Mouse (Mus musculus): ENCODE measurements at regions not wholly inside any gene's neighbourhood (a gene's known extent, or its start where the extent isn't known, plus 50 kb on each side); places are given as distances from the start of the nearest gene placed in this dataset.

DNA sequence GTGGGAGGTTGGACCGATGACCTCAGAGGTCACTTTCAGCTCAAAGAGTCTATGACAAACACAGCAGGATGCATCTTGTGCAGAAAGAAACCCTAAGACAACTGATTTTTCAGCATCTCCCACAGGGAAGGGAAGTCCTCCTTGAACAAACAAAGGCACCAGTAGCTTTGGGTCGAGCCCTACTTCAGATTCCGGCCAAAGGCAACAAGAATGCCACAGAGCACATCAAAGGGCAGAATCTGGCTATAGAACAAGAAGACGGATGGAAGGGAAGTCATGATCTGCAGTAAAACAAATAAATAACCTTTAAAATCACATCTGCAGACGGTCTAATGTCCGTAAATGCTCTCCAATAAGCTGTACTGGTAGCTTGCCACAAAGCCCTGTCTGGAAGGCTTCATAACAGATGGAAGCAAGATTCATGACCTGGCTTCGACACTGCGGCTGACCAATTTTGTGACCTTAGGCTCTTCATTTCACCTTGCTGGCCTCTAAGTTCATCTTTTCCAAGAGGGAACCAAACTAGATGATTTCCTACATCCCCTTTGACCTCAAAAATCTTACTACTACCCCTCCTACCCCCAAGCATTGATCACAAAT lies 630.4 kb upstream of the A1bg start:
- 45% methylated on average over 8 of the region's 8 CpGs for WGBS
- Histone ChIP-seq H3K4me3 (replicated peaks) (no peak overlapping the region), H3K4me1 (replicated peaks) (no peaks in the 10 kb centered on the region), H3K4me2 (replicated peaks) (no peak overlapping the region), H3K36me3 (no peaks in the 10 kb centered on the region), H3K27me3 (no peaks in the 10 kb centered on the region), H3K9me3 (no peaks in the 10 kb centered on the region), H3K27ac (no peak overlapping the region), H3K9ac (replicated peaks) (no peak overlapping the region)
- no peak for ATAC-seq

DNA sequence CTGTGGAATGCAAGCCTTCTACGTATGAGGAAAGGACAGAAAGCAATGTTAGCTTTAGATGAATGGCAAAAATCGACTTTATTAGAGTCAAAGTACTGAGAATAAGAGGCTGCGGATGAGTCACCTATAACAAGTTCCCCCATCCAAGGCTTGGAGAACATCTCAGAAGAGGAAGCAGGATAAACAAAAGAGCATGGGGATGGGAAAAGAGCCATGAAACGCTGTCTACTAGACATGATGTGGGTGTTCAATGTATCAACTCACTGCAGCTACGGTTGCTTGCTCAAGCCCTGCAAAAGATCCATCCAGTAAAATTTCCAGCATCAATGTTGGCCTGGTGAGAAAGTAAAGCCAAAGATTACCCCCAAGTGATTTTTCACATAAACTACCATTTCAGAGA lies 628.4 kb upstream of the A1bg start:
- no peak overlapping the region for H3K27ac ChIP-seq
- WGBS: 86% methylated on average over 5 of the region's 5 CpGs
- no peak for ATAC-seq

DNA sequence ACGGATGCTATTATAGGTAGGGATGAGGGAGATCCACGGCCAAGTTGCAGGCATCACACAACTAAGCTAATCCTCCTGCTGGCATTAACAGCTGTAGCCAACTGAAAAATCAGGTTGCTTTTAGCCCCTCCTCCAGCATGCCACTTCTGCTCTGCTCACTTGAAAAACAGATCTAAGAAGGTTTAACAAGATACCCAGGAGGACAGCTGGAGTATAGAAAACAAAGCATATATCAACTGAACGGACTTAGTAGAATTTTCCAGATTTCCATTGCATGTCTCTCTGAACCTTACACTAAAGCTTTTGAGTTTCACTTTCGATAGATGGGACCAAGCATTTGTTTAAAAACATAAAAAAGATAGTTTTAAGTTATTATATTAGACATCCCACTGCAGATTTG lies 625.6 kb upstream of the A1bg start:
- Histone ChIP-seq H3K9me3 (no peaks in the 10 kb centered on the region), H3K4me2 (replicated peaks) (no peak overlapping the region), H3K27me3 (no peaks in the 10 kb centered on the region), H3K4me1 (replicated peaks) (no peaks in the 10 kb centered on the region), H3K27ac (no peak overlapping the region), H3K36me3 (no peaks in the 10 kb centered on the region), H3K4me3 (replicated peaks) (no peak overlapping the region), H3K9ac (replicated peaks) (no peak overlapping the region)
- 69% methylated on average over 4 of the region's 4 CpGs for WGBS
- no peak for ATAC-seq

More for the DNA sequence above, 628.4 kb upstream of the A1bg start:
- Histone ChIP-seq H3K9ac (replicated peaks) (no peak overlapping the region), H3K4me3 (replicated peaks) (no peak overlapping the region), H3K27me3 (no peaks in the 10 kb centered on the region), H3K4me1 (replicated peaks) (no peaks in the 10 kb centered on the region), H3K36me3 (no peaks in the 10 kb centered on the region), H3K9me3 (no peaks in the 10 kb centered on the region), H3K4me2 (replicated peaks) (no peak overlapping the region)

DNA sequence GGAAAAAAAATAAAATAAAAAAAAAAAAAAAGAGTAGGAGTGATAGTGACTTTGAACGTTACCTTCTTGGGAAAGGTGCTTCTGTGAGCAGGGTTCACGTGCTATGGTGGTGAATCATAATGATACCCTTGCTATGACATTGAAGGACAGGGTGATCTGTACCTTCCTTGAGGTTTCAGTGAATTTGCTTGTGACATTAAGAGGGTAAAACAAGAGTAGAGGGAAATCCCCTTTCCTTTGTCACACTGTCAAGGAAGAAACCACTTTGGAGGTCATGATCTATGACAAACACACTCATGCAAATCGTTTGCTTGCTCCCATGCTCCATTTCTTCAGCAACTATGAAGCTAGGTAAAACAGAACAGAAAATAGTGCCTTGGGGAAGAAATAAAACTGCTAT lies 623.8 kb upstream of the A1bg start:
- no peaks in the 10 kb centered on the region for H3K27me3 ChIP-seq
- H3K36me3 ChIP-seq: no peaks in the 10 kb centered on the region
- no peak overlapping the region for H3K4me3 ChIP-seq (replicated peaks)
- WGBS: 88% methylated on average over 3 of the region's 3 CpGs
- peaks cover 1% of the 10 kb centered on the region; the same call in 1 of the 2 replicates for H3K4me1 ChIP-seq (replicated peaks)
- H3K9ac ChIP-seq (replicated peaks): no peak overlapping the region
- no peak overlapping the region for H3K27ac ChIP-seq
- no peaks in the 10 kb centered on the region for H3K9me3 ChIP-seq
- ATAC-seq: no peak
- no peak overlapping the region for H3K4me2 ChIP-seq (replicated peaks)

DNA sequence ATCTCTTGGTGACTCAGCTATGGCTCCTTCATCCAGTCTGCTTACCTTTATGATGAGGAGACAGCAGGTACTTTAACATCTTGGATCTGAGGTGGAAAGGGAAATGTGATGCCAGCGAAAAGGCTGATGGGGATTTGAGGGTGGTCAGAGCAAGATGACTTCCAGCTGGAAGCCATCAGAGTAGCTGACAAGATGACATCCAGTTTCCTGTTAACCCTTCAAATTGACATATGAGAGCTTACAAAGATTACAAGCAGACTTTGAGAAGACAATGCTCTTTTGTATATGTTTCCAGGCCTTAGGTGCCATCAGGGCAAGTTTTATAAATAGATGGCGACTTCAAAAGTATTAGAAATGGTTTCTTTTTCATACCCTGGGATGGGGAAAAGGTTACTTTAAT lies 621.3 kb upstream of the A1bg start:
- Histone ChIP-seq H3K4me1 (replicated peaks) (peaks cover 3% of the 10 kb centered on the region; the same call in 1 of the 2 replicates), H3K27ac (no peak overlapping the region), H3K4me2 (replicated peaks) (no peak overlapping the region), H3K27me3 (no peaks in the 10 kb centered on the region), H3K9ac (replicated peaks) (no peak overlapping the region), H3K9me3 (no peaks in the 10 kb centered on the region), H3K36me3 (no peaks in the 10 kb centered on the region), H3K4me3 (replicated peaks) (no peak overlapping the region)
- WGBS: 85% methylated on average over 2 of the region's 2 CpGs
- no peak for ATAC-seq

DNA sequence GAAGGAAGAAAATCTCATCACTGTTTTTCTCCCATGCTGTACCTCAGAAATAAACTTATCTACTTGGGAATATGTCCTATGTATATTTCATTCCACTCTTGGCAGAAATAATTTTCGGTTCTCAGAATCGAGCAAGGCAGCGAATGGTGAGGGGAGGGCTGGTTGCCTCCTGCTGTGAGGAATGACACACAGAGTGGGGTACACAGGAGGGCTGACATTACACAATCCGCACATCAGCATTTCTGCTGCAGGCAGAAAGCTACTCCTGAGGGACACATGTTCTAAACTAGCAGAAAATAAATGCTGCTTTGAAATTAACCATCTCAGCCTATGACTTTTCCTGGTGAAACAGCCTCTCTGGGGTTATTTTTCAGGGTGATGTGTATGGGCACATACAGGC lies 618.8 kb upstream of the A1bg start:
- H3K4me1 ChIP-seq (replicated peaks): peaks cover 3% of the 10 kb centered on the region; the same call in 1 of the 2 replicates
- no peak for ATAC-seq
- H3K27me3 ChIP-seq: no peaks in the 10 kb centered on the region
- H3K36me3 ChIP-seq: no peaks in the 10 kb centered on the region
- H3K27ac ChIP-seq: no peak overlapping the region
- no peak overlapping the region for H3K4me2 ChIP-seq (replicated peaks)
- WGBS: 52% methylated on average over 4 of the region's 4 CpGs
- no peak overlapping the region for H3K9ac ChIP-seq (replicated peaks)
- H3K4me3 ChIP-seq (replicated peaks): no peak overlapping the region
- H3K9me3 ChIP-seq: no peaks in the 10 kb centered on the region

DNA sequence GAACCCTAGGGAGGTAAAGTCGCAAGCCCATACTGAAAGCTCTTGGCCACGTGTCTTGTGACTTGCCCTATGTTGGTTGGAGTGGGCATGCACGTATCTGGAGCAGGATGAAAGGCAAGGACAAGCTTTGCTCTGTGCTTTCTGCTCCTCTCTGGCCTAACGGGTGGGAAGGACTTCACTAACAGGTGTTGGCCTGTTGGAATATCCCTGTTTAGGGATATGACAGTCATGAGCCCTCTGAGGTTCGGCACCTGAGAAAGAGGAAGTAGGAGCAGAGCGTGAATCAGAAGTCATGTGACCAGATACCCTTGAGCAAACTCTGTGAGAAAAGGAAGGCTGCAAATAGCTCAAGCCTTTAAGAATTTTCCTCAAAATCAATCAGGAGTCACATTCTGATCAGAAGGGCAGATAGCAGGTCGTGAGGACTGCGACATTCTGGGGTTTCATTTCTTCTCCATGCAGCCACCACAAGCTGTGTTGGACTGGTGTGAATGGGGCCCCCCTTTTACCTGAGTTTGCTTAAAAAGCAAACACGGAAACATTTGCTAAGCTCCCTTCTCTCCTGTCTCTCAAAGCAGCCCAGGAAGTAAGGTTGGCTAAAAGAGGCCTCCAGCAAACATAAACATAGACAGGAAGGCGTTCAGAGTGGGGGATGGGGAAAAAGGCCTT lies 618.1 kb upstream of the A1bg start:
- ATAC-seq: no peak
- WGBS: 83% methylated on average over 10 of the region's 10 CpGs
- H3K4me2 ChIP-seq (replicated peaks): no peak overlapping the region

DNA sequence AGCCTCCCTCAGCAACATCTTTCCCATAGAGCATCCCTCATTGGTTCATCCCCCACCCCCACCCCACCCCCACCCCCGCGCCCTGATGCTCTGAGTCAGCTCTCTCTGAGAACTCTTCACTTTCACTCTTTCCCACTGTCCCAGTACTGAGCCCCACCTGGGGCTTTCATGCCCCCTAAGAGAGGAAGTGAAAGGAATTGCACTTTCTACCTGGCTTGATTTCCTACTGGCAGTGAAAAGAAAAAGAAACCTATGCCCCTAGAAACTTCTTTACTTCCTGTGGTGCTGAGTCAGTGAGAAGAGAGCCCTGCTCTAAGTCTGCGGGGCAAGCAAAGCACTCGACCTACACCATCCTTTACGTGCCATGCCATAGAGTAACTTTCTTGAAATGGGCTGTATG lies 616.1 kb upstream of the A1bg start:
- H3K9me3 ChIP-seq: no peaks in the 10 kb centered on the region
- H3K27ac ChIP-seq: no peak overlapping the region
- H3K4me3 ChIP-seq (replicated peaks): no peak overlapping the region
- peaks cover 17% of the 10 kb centered on the region for H3K4me1 ChIP-seq (replicated peaks)
- no peak overlapping the region for H3K4me2 ChIP-seq (replicated peaks)
- no peaks in the 10 kb centered on the region for H3K36me3 ChIP-seq
- ATAC-seq: no peak
- no peak overlapping the region for H3K9ac ChIP-seq (replicated peaks)
- no peaks in the 10 kb centered on the region for H3K27me3 ChIP-seq
- 60% methylated on average over 5 of the region's 5 CpGs for WGBS

More for the DNA sequence above, 618.1 kb upstream of the A1bg start:
- Histone ChIP-seq H3K9me3 (no peaks in the 10 kb centered on the region), H3K36me3 (no peaks in the 10 kb centered on the region), H3K4me1 (replicated peaks) (peaks cover 8% of the 10 kb centered on the region), H3K9ac (replicated peaks) (no peak overlapping the region), H3K4me3 (replicated peaks) (no peak overlapping the region), H3K27ac (no peak overlapping the region), H3K27me3 (no peaks in the 10 kb centered on the region)

DNA sequence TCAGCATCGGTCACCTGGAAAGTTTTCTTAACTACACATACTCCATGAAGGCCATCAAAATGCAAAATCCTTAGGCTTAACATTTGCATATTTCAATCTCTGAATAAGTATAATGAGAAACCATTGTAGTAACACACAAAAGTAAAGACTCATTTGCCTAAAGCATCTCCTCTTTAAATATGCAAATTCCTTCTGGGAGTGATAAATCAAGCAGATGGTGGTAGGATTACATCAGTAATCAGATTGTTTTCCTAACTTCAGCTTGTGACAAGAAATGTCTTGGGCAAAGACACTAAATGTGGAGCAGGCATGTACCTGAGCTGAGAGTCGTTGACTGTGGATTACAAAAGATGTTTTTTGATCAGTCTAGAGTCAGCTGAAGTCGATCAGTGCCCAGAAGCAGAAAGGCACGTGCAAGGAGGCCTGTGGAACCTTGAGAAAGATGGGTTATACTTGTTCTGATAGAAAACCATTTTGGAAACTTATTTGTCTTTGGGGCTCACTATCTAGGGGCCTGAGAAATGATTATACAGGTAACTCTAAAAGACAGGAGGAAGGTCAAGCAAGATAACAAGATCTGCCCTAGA lies 615.5 kb upstream of the A1bg start:
- H3K9me3 ChIP-seq: no peaks in the 10 kb centered on the region
- H3K4me3 ChIP-seq (replicated peaks): no peak overlapping the region
- 40% methylated on average over 4 of the region's 4 CpGs for WGBS
- H3K4me2 ChIP-seq (replicated peaks): no peak overlapping the region
- peaks cover 17% of the 10 kb centered on the region for H3K4me1 ChIP-seq (replicated peaks)
- H3K9ac ChIP-seq (replicated peaks): no peak overlapping the region
- no peaks in the 10 kb centered on the region for H3K36me3 ChIP-seq
- no peak for ATAC-seq
- no peak overlapping the region for H3K27ac ChIP-seq
- no peaks in the 10 kb centered on the region for H3K27me3 ChIP-seq

DNA sequence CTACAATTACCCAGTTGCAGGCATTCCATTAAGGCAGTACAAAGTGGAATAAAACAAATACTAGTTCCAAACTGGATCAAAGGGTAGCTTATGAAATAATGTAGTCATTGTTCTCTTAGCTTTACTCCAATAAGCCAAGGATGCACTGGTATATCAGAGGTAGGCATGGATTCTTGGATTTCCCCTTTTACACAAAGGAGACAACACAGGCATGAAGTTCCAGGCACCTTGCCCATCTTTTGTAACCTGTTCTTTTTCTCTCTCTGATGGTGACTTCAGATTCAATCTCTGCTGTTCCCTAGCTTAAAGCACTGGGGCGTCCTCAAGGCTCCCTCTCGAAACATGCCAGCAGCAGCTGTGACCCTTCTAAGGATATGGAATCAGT lies 613.5 kb upstream of the A1bg start:
- WGBS: 79% methylated on average over 2 of the region's 2 CpGs
- H3K9me3 ChIP-seq: no peaks in the 10 kb centered on the region
- no peaks in the 10 kb centered on the region for H3K27me3 ChIP-seq
- no peak overlapping the region for H3K4me3 ChIP-seq (replicated peaks)
- H3K4me1 ChIP-seq (replicated peaks): peaks cover 14% of the 10 kb centered on the region
- H3K4me2 ChIP-seq (replicated peaks): no peak overlapping the region
- no peak overlapping the region for H3K9ac ChIP-seq (replicated peaks)
- no peaks in the 10 kb centered on the region for H3K36me3 ChIP-seq
- no peak for ATAC-seq
- no peak overlapping the region for H3K27ac ChIP-seq

DNA sequence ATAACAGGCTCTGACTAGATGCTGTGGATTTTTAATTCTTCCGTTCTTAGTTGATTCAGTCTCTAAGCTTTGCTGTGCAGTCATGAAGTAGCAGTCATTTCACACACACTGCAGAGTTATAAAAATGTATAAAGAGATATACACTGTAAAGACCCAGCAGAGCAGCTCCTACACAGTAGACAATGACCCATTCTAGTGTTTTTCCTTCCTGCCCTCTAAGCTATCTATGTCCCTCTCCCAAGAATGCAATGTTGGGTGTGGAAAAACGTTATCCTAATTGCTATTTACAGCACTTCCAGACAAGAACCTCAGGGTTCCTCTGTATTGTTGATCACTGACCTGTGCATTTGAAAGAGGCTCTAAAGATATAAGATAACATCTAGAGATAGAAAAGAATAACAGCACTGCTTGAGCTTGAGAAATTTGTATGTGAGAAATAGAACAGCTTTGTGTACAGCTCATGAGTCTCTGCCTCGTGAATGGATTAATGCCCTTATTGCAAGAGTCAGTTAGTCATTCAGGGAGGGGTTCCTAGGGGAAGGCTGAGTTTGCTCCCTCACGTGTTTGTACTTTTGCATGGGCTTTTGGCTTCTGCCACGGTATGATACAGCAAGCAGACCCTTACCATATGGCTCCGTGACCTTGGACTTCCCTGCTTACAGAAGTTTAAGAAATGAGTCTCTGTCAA lies 613.0 kb upstream of the A1bg start:
- no peaks in the 10 kb centered on the region for H3K27me3 ChIP-seq
- H3K9ac ChIP-seq (replicated peaks): no peak overlapping the region
- ATAC-seq: no peak
- 31% methylated on average over 6 of the region's 6 CpGs for WGBS
- peaks cover 14% of the 10 kb centered on the region for H3K4me1 ChIP-seq (replicated peaks)
- H3K36me3 ChIP-seq: no peaks in the 10 kb centered on the region
- no peak overlapping the region for H3K4me2 ChIP-seq (replicated peaks)
- no peak overlapping the region for H3K27ac ChIP-seq
- H3K9me3 ChIP-seq: no peaks in the 10 kb centered on the region
- H3K4me3 ChIP-seq (replicated peaks): no peak overlapping the region

DNA sequence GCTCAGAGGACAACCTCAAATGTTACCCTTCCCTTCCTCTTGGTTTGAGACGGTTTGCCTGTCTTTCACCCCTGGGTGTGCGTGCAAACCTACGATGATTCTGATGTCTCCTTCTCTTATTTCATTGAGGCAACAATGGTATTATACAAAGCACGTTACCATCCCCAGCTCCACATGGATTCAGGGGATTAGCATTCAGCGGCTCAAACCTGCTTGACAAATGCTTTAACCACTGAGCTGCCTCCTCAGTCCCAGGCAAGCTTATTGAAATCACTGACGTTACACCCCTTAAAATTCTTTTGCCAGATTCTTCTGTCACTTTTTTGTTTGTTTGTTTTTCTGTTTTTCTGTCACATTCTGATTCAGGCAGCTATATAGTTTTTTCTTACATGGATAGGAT lies 612.4 kb upstream of the A1bg start:
- ATAC-seq: no peak
- 14% methylated on average over 6 of the region's 6 CpGs for WGBS

More for the DNA sequence above, 612.4 kb upstream of the A1bg start:
- Histone ChIP-seq H3K27ac (no peak overlapping the region), H3K36me3 (no peaks in the 10 kb centered on the region), H3K4me1 (replicated peaks) (peaks cover 14% of the 10 kb centered on the region), H3K9me3 (no peaks in the 10 kb centered on the region), H3K4me3 (replicated peaks) (no peak overlapping the region), H3K4me2 (replicated peaks) (no peak overlapping the region), H3K27me3 (no peaks in the 10 kb centered on the region), H3K9ac (replicated peaks) (no peak overlapping the region)

Data from midbrain, embryonic 13.5 days (tissue).